Mouse (Mus musculus) cortical plate, adult 2 months (tissue): ENCODE data around the gene Fgb.

ENCODE experiments used
- CTCF ChIP-seq: fragments of 200-500 bp; IDR thresholded peaks from 2 replicates; pipeline ENCODE4 v1.5.1; 2011; ENCODE audit warnings: mild to moderate bottlenecking, control low read depth, low read length; ENCODE audit not compliant: insufficient read depth; ENCODE audit errors: extremely low read depth
- POLR2A ChIP-seq: fragments of 200-500 bp; IDR thresholded peaks from 2 replicates; pipeline ENCODE4 v1.6.1; 2011; ENCODE audit warnings: mild to moderate bottlenecking, low read length, control low read depth; ENCODE audit not compliant: insufficient read depth; ENCODE audit errors: extremely low read depth

GRCm38 (mm10) chr3:83076563-83076962 is 26.9 kb upstream of the Fgb start:
- no peak for TF ChIP-seq CTCF
- TF ChIP-seq POLR2A = no peak
